Mouse (Mus musculus): Measurements from ENCODE around the gene Slc30a10.

Slc30a10 gene

GRCm38 (mm10) chr1:185469551-185470021 is 14.9 kb downstream of the Slc30a10 start:
- DNase-seq, result no peak

- no peak for DNase-seq
These were observed 17.5 kb downstream of the Slc30a10 start for GRCm38 (mm10) chr1:185472025-185472720.

- no peak for DNase-seq
These were observed 18.1 kb downstream of the Slc30a10 start for GRCm38 (mm10) chr1:185472730-185473129.

- DNase-seq, result no peak
These were observed 18.8 kb downstream of the Slc30a10 start for GRCm38 (mm10) chr1:185473437-185473836.

- DNase-seq, result no peak
These were observed 25.2 kb downstream of the Slc30a10 start for GRCm38 (mm10) chr1:185479861-185480260.

- DNase-seq, result no peak
These were observed 27.5 kb downstream of the Slc30a10 start for GRCm38 (mm10) chr1:185482001-185482761.

GRCm38 (mm10) chr1:185482762-185483161 is 28.1 kb downstream of the Slc30a10 start:
- DNase-seq, result no peak

- DNase-seq, result no peak
These were observed 28.9 kb downstream of the Slc30a10 start for GRCm38 (mm10) chr1:185483356-185484057.

GRCm38 (mm10) chr1:185484281-185484680 is 29.6 kb downstream of the Slc30a10 start:
- DNase-seq, result no peak

GRCm38 (mm10) chr1:185489893-185490292 is 35.2 kb downstream of the Slc30a10 start:
- no peak for DNase-seq

GRCm38 (mm10) chr1:185490603-185491002 is 36.0 kb downstream of the Slc30a10 start:
- DNase-seq, result no peak

GRCm38 (mm10) chr1:185493439-185494034 is 38.9 kb downstream of the Slc30a10 start:
- no peak for DNase-seq

GRCm38 (mm10) chr1:185496791-185497460 is 42.3 kb downstream of the Slc30a10 start:
- DNase-seq, result no peak

GRCm38 (mm10) chr1:185500602-185501001 is 46.0 kb downstream of the Slc30a10 start:
- no peak for DNase-seq

- DNase-seq, result no peak
These were observed 47.2 kb downstream of the Slc30a10 start for GRCm38 (mm10) chr1:185501801-185502340.

- no peak for DNase-seq
These were observed 47.9 kb downstream of the Slc30a10 start for GRCm38 (mm10) chr1:185502550-185502949.

- no peak for DNase-seq
These were observed 54.4 kb downstream of the Slc30a10 start for GRCm38 (mm10) chr1:185509042-185509441.

- DNase-seq, result no peak
These were observed 56.7 kb downstream of the Slc30a10 start for GRCm38 (mm10) chr1:185511306-185511705.

GRCm38 (mm10) chr1:185515526-185515979 is 60.9 kb downstream of the Slc30a10 start:
- no peak for DNase-seq

GRCm38 (mm10) chr1:185516041-185516440 is 61.4 kb downstream of the Slc30a10 start:
- DNase-seq, result no peak

- DNase-seq, result no peak
These were observed 62.9 kb downstream of the Slc30a10 start for GRCm38 (mm10) chr1:185517566-185517965.

Measured in spleen, adult 18-20 months (tissue).